Mouse (Mus musculus) liver, embryonic 12.5 days (tissue): ENCODE results near the gene Gpr161. TPM values are rescaled to one million over a fixed set of nuclear protein-coding genes. Genes with fewer than 3 reads are reported as not detected.

Experiments used
- ATAC-seq: fragments of 200-750 bp; cut with Nextera tagmentation; 2 replicates; pipeline ENCODE4 v1.8.0; 2017; ENCODE audit warnings: moderate number of reproducible peaks, mild to moderate bottlenecking, moderate library complexity
- H3K27ac ChIP-seq: fragments of 300-500 bp; sonication (generic); 2 replicates; pipeline ENCODE4 v1.5.1; 2016; ENCODE audit warnings: mild to moderate bottlenecking
- H3K27me3 ChIP-seq: fragments of 300-500 bp; sonication (generic); replicated peaks from 2 replicates; pipeline ENCODE4 v1.6.1; 2016; ENCODE audit warnings: mild to moderate bottlenecking, moderate library complexity
- H3K36me3 ChIP-seq: fragments of 300-500 bp; sonication (generic); 2 replicates; pipeline ENCODE4 v1.6.1; 2016; ENCODE audit warnings: mild to moderate bottlenecking, moderate library complexity
- H3K4me1 ChIP-seq: fragments of 300-500 bp; sonication (generic); 2 replicates; pipeline ENCODE4 v1.6.1; 2016
- H3K4me2 ChIP-seq: fragments of 300-500 bp; sonication (generic); 2 replicates; pipeline ENCODE4 v1.6.1; 2016; ENCODE audit warnings: mild to moderate bottlenecking, moderate library complexity
- H3K4me3 ChIP-seq: fragments of 300-500 bp; sonication (generic); 2 replicates; pipeline ENCODE4 v1.5.1; 2016; ENCODE audit warnings: mild to moderate bottlenecking, moderate library complexity
- H3K9ac ChIP-seq: fragments of 300-500 bp; sonication (generic); 2 replicates; pipeline ENCODE4 v1.6.1; 2016; ENCODE audit warnings: mild to moderate bottlenecking, moderate library complexity
- H3K9me3 ChIP-seq: fragments of 300-500 bp; sonication (generic); replicated peaks from 2 replicates; pipeline ENCODE4 v1.6.1; 2016; ENCODE audit warnings: mild to moderate bottlenecking, moderate library complexity
- WGBS: fragments of 180-500 bp; shearing (Covaris S2); methylation state at CpG from one replicate; pipeline ENCODE4 v1.1.7; 2016; ENCODE audit not compliant: insufficient replicate concordance; 5-methylcytosine and 5-hydroxymethylcytosine counted together
- polyA plus RNA-seq: library from polyadenylated mRNA; unstranded; fragments of >200 nt; fragmentation: Nextera tagmentation; extraction: Ambion mirVana; gene quantifications from 2 replicates; pipeline ENCODE4 v1.2.1, GENCODE M21; 2016

Gpr161 gene
- polyA plus RNA-seq, 1 experiment from 2014 or later: 0.14 TPM

DNA sequence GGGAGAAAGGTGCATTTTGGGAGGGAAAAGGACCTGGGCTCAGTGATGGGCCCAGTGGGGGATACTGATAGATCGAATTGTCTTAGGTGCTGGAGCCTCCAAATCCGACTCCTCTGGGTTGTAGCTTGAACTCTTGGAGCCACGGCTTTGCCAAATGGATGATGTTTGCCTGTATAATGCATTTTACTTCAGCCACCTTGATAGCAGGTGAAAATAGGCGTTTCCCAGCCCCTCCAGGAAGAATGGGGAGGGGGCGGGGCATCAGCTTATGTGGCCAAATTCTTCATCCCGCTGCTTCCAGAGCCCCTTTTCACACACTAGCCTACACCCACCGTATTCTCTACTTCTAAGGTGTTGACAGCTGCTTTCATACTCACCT is 12.6 kb upstream of the Gpr161 start:
- Histone ChIP-seq H3K27ac (no peak overlapping the region), H3K4me3 (peak overlapping the region; percentile 52; the same call in 1 of the 2 replicates), H3K4me1 (peaks cover 7% of the 10 kb centered on the region; the same call in 1 of the 2 replicates), H3K9ac (no peak overlapping the region), H3K9me3 (no peaks in the 10 kb centered on the region), H3K4me2 (peak overlapping the region; percentile 68; the same call in 1 of the 2 replicates), H3K27me3 (peaks cover 58% of the 10 kb centered on the region), H3K36me3 (no peaks in the 10 kb centered on the region)
- 23% methylated on average over 7 of the region's 7 CpGs for WGBS
- no peak for ATAC-seq

DNA sequence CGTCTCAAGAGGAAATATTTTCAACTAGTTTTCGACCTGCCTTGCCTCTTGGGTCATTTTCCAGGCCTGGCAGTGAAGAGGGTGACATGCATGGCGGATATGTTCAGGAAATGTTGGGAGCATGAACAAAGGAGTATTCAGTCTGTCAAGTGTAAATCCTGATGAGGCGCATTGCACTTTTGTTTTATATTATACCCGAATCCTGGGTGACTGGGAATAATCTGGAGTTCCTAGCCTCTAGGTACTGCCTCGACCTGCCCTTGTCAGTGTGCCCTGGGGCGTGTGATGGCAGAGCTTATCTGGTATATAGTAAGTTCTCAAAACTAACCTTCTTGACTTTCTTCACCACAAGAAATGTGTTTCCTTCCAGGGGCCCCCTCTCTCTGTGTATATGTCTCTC is 11.5 kb upstream of the Gpr161 start:
- Histone ChIP-seq H3K4me1 (peaks cover 7% of the 10 kb centered on the region; the same call in 1 of the 2 replicates), H3K9me3 (no peaks in the 10 kb centered on the region), H3K9ac (no peak overlapping the region), H3K4me2 (no peak overlapping the region), H3K27ac (no peak overlapping the region), H3K36me3 (no peaks in the 10 kb centered on the region), H3K4me3 (no peak overlapping the region), H3K27me3 (peaks cover 58% of the 10 kb centered on the region)
- no peak for ATAC-seq
- WGBS: 49% methylated on average over 7 of the region's 7 CpGs

DNA sequence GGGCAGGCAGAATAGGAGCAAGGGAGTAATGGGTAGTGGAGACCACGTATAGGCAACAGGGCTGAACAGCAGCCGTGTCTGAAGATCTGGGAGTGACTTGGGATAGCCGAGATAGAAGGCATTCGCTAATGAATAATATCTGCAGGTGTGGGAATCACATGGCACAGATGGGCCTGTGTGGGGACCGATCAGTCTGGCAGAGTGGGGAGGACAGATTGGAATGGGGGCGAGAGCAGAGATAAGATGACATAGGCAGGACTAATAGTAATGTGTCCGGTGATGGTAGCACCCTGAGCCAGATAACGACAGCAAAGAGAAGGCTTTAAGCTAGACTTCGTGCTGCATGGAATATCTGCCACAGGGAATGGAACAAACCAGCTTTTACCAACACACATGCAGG is 7.4 kb upstream of the Gpr161 start:
- no peak for ATAC-seq
- Histone ChIP-seq H3K4me3 (no peak overlapping the region), H3K9ac (no peak overlapping the region), H3K9me3 (no peaks in the 10 kb centered on the region), H3K4me1 (0 out of 2 replicates have a peak, but pooled peaks cover 3% of the 10 kb centered on the region), H3K27me3 (peaks cover 21% of the 10 kb centered on the region), H3K4me2 (no peak overlapping the region), H3K27ac (no peak overlapping the region), H3K36me3 (no peaks in the 10 kb centered on the region)
- 65% methylated on average over 9 of the region's 9 CpGs for WGBS

DNA sequence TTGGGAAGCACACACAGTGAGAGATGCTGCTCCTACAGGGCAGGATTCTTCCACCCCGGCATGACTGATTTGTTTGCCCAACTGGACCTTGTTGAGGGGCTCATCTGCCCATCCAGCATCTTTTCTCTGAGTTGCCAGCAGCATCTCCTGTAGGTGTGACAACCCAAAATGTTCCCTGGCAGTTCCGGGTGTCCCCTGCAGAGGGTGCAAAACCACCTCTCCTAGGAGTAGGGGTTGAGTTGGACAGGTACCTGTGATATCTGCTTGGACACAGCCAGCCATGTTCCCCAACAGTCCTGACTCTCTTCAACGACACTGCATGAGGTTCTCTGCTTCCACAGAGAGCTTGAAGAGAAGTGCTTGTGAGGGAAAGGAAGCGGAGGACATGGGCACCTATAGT is 5.8 kb upstream of the Gpr161 start:
- H3K4me1 ChIP-seq: 0 out of 2 replicates have a peak, but pooled peaks cover 3% of the 10 kb centered on the region
- H3K27ac ChIP-seq: no peak overlapping the region
- peaks cover 5% of the 10 kb centered on the region; the same call in 1 of the 2 replicates for H3K27me3 ChIP-seq
- ATAC-seq: no peak
- no peak overlapping the region for H3K9ac ChIP-seq
- no peaks in the 10 kb centered on the region for H3K9me3 ChIP-seq
- H3K4me2 ChIP-seq: no peak overlapping the region
- 68% methylated on average over 4 of the region's 4 CpGs for WGBS
- no peaks in the 10 kb centered on the region for H3K36me3 ChIP-seq
- no peak overlapping the region for H3K4me3 ChIP-seq

DNA sequence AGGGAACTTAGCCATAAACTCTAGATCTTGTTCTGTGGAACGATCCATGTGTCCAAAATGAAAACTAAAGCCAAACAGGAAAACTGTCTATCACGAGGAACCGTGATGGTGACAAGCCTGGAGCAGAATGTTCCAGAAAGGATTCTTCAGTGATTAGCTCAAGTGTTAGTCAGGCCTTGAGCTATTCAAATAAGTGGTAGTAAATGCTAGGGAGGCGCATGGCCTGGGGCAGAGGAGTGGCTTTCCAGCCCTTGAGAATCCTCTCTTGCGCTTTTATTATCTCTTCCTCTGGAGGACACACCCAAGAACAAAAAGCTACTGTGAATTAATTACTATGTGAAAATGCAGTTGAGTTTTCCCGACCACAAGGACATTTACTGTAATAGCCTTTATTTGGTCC is 4.0 kb upstream of the Gpr161 start:
- ATAC-seq: no peak
- 0 out of 2 replicates have a peak, but pooled peaks cover 3% of the 10 kb centered on the region for H3K4me1 ChIP-seq
- no peak overlapping the region for H3K4me3 ChIP-seq
- H3K4me2 ChIP-seq: no peak overlapping the region
- WGBS: 55% methylated on average over 6 of the region's 6 CpGs
- no peak overlapping the region for H3K27ac ChIP-seq
- no peaks in the 10 kb centered on the region for H3K27me3 ChIP-seq
- no peaks in the 10 kb centered on the region for H3K9me3 ChIP-seq
- no peaks in the 10 kb centered on the region for H3K36me3 ChIP-seq
- no peak overlapping the region for H3K9ac ChIP-seq

DNA sequence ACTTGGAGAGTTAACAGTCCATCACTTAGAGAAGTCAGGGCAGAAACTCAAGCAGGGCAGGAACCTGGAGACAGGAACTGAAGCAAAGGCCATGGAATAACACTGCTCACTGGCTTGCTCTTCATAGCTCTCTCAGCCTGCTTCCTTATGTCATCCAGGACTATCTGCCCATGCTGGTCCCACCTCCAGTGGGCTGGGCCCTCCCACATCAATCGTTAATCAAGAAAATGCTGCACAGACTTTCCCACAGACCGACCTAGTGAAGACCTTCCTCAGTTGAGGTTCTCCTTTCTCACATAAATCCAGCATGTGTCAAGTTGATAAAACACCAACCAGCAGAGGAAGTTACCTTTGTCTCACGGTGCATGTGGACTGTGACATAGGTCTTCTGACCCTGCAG is 5.5 kb downstream of the Gpr161 start:
- H3K27me3 ChIP-seq: no peaks in the 10 kb centered on the region
- 16% methylated on average over 3 of the region's 3 CpGs for WGBS
- H3K4me3 ChIP-seq: no peak overlapping the region
- no peaks in the 10 kb centered on the region for H3K9me3 ChIP-seq
- H3K27ac ChIP-seq: no peak overlapping the region
- no peaks in the 10 kb centered on the region for H3K36me3 ChIP-seq
- H3K4me2 ChIP-seq: no peak overlapping the region
- no peak for ATAC-seq
- no peaks in the 10 kb centered on the region for H3K4me1 ChIP-seq
- no peak overlapping the region for H3K9ac ChIP-seq

DNA sequence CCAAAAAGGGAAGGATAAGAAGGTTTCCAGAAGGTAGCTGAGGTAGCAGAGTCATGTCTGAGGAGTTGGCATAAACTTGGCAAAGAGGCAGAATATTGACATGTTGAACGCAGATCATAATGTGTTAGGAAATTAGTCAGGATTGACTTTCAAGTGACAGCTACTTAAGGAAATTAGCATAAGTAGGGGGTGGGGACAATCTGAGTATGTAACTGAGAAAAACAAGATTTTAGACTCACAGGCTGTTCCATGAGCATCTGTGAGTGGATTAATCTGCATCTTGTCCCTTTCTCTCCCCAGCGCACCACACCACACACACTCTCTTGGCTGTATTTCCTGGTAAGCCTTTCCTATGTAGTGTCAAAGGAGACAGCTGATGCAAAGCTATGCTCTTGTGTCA is 6.0 kb downstream of the Gpr161 start:
- no peak overlapping the region for H3K4me2 ChIP-seq
- no peak overlapping the region for H3K9ac ChIP-seq
- no peak overlapping the region for H3K27ac ChIP-seq
- ATAC-seq: no peak
- no peaks in the 10 kb centered on the region for H3K9me3 ChIP-seq
- WGBS: 78% methylated on average over 2 of the region's 2 CpGs
- no peaks in the 10 kb centered on the region for H3K36me3 ChIP-seq
- no peaks in the 10 kb centered on the region for H3K27me3 ChIP-seq
- no peaks in the 10 kb centered on the region for H3K4me1 ChIP-seq
- H3K4me3 ChIP-seq: no peak overlapping the region

DNA sequence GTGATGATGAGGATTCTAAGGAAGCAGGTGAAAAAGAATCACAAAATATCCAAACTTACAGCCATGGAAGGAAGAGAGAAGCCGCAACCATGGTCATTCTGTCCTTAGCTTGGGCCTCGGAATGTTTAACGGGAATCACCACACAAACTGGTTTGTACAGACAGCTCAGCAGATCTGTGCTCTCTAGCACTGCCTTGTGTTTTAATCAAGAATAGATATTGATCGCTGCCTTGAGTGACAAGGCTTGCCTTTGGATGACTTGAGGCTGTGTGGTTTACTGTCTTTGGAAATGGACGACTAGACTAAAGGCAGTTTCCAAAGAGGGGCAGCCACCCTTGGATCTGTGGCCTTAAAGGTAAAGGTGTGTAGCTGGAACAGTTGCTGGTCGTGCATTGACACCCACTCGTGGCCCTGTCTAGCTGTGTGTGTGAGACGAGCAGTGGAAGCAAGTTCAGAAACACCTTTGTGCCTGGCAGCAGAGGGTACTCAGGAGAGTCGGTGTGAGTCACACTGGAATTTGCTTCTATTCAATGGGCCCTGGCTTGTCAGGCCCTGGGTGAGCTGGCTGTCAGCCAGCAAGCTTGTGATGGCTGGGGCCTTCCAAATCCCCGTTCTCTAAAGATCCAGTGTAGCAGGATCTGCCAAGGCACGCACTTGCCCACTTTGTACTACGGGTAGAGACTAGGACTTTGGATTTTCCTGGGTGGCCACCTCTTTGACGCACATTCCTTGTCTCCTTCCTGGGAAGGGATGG is 7.0 kb downstream of the Gpr161 start:
- 74% methylated on average over 13 of the region's 13 CpGs for WGBS
- Histone ChIP-seq H3K9me3 (no peaks in the 10 kb centered on the region), H3K27me3 (no peaks in the 10 kb centered on the region), H3K36me3 (no peaks in the 10 kb centered on the region), H3K4me2 (no peak overlapping the region), H3K4me3 (no peak overlapping the region), H3K27ac (no peak overlapping the region), H3K4me1 (no peaks in the 10 kb centered on the region), H3K9ac (no peak overlapping the region)
- ATAC-seq: no peak

DNA sequence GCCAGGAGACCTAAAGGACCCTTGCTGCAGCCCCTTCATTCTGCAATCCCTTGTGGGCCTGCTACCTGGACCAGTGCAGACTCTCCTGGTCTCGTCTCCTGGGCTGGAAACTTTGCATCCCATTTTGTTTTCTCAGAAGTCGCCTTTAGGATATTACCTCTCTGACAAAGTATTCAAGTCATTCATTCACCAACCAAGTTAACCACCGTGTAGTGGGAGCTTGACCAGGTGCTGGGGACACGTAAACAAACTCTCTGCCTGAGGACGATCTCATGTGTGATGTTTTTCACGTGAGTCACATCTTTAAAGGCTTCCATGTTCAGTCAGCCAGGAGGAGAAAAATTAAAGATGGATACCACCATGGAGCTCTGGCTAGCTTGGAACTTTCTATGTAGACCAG is 7.6 kb downstream of the Gpr161 start:
- H3K27me3 ChIP-seq: no peaks in the 10 kb centered on the region
- H3K4me3 ChIP-seq: no peak overlapping the region
- H3K9ac ChIP-seq: no peak overlapping the region
- H3K27ac ChIP-seq: no peak overlapping the region
- H3K4me2 ChIP-seq: no peak overlapping the region
- 63% methylated on average over 6 of the region's 6 CpGs for WGBS
- H3K4me1 ChIP-seq: no peaks in the 10 kb centered on the region
- H3K9me3 ChIP-seq: no peaks in the 10 kb centered on the region
- no peak for ATAC-seq
- no peaks in the 10 kb centered on the region for H3K36me3 ChIP-seq

DNA sequence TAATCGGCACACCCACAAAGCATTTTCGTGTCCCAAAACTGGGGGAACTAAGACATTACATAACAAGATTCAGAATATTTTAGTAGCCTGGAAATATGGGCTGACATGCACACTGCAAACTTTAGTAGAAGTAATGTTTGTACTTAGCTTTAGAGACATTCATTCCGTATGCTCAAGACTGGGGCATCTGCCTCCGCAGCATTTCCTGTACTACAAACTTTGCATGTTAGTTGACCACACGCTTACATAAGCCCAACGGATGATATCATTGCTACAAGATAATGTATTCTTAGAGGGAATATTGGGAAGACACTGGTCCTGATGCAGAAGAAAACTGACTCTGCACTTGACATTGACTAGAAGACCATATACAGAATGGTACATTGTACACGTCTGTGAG is 8.8 kb downstream of the Gpr161 start:
- Histone ChIP-seq H3K4me2 (no peak overlapping the region), H3K4me1 (no peaks in the 10 kb centered on the region), H3K4me3 (no peak overlapping the region), H3K27me3 (no peaks in the 10 kb centered on the region), H3K27ac (no peak overlapping the region), H3K9ac (no peak overlapping the region), H3K36me3 (no peaks in the 10 kb centered on the region), H3K9me3 (no peaks in the 10 kb centered on the region)
- no peak for ATAC-seq
- WGBS: 68% methylated on average over 7 of the region's 7 CpGs

DNA sequence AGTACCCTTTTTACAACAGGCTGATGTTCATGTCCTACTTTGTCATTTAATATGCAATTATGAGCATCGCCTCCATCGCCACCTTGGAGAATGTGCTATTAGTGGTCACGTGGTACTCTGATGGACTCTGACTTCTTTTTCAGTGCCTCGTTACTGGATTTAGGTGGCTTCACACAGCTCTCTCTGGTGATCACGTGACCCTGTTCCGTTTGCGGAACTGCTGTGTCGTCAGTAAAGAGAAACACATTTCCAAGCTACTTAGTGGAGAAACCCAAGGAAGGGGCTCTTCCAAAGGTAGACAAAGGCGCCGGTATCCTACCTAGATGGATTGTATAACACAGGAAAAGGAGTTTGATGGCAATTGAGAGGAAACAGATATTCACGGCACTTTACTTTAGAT is 12.6 kb downstream of the Gpr161 start:
- no peak overlapping the region for H3K27ac ChIP-seq
- H3K9me3 ChIP-seq: no peaks in the 10 kb centered on the region
- H3K36me3 ChIP-seq: no peaks in the 10 kb centered on the region
- H3K4me1 ChIP-seq: no peaks in the 10 kb centered on the region
- H3K4me3 ChIP-seq: no peak overlapping the region
- no peak overlapping the region for H3K9ac ChIP-seq
- ATAC-seq: no peak
- WGBS: 71% methylated on average over 11 of the region's 11 CpGs
- no peak overlapping the region for H3K4me2 ChIP-seq
- H3K27me3 ChIP-seq: no peaks in the 10 kb centered on the region

DNA sequence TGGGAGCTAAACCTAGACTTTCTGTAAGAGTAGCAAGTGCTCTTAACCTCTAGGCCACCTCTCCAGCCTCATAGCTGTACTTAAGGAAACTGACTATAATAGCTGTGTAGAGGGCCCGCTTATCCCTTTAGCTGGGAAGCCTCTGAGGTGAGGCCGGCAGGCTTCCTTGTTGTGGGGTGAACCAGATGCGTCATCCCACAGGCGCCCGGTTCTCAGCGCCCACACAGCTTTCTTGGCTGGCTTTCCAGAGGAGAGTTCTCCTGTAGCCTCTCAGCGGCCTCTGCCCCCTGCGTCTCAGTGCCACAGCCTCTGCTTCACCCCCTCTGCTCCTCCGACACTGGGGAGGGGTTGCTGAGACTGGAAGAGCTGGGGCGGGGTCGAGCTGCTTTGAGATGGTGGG is 20.8 kb downstream of the Gpr161 start:
- Histone ChIP-seq H3K36me3 (no peaks in the 10 kb centered on the region), H3K9ac (no peak overlapping the region), H3K27ac (no peak overlapping the region), H3K4me2 (no peak overlapping the region), H3K4me3 (no peak overlapping the region), H3K9me3 (no peaks in the 10 kb centered on the region), H3K27me3 (0 out of 2 replicates have a peak, but pooled peaks cover 2% of the 10 kb centered on the region), H3K4me1 (peaks cover 10% of the 10 kb centered on the region)
- 51% methylated on average over 11 of the region's 11 CpGs for WGBS
- ATAC-seq: no peak
